Mouse (Mus musculus) erythroid progenitor cell, adult 5-6 weeks (primary cell): ENCODE measurements at regions not wholly inside any gene's neighbourhood (a gene's known extent, or its start where the extent isn't known, plus 50 kb on each side); places are given as distances from the start of the nearest gene placed in this dataset.
A peak's percentile ranks its signal among the peaks of the same experiment; 100 is the strongest.

Source experiments
- ATAC-seq: replicated peaks from 2 replicates; pipeline ENCODE4 v1.8.0; 2016; ENCODE audit warnings: moderate number of reproducible peaks, mild to moderate bottlenecking, moderate TSS enrichment, inconsistent platforms; ENCODE audit not compliant: poor library complexity, low FRiP score, severe bottlenecking

DNA sequence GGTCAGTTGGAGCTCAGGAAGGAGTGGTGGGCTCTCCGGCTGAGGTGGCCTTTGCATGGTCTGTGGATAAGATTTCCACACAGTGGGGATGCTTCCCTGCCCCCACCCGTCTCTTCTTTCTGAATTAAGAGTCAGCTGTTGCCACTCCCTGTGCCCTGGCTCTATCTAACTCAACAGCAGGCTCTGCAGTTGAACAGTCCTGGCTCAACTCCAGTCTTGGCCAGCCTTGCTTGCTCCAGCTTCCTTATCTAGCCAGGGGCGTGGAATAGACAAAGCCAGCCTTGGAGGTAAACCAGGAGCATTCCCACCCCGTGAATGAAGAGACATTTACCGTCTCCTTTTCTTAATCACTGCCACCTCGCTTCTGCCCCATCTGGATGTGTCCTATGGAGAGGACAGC is 89.7 kb downstream of the Mn1 start:
- ATAC-seq: peak; percentile 91

DNA sequence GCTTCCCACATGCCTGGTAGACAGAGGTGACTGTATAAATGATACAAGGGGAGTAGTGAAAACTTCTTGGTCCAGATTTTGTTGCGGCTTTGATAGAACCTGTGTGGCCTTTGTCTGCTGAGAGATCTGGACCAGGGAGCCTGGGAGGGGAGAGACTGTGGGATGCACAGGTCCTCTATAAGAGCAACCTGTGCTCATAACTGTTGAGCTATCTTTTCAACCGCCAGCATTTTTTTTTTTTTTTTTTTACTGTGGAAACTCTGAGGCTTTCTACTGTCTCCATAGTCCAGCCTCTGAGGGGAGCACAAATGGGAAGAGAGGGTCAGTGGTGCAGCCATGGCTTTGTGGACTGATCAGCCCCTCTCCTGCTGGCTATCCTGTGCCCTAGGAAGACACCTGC is 90.2 kb downstream of the Mn1 start:
- ATAC-seq: no peak

DNA sequence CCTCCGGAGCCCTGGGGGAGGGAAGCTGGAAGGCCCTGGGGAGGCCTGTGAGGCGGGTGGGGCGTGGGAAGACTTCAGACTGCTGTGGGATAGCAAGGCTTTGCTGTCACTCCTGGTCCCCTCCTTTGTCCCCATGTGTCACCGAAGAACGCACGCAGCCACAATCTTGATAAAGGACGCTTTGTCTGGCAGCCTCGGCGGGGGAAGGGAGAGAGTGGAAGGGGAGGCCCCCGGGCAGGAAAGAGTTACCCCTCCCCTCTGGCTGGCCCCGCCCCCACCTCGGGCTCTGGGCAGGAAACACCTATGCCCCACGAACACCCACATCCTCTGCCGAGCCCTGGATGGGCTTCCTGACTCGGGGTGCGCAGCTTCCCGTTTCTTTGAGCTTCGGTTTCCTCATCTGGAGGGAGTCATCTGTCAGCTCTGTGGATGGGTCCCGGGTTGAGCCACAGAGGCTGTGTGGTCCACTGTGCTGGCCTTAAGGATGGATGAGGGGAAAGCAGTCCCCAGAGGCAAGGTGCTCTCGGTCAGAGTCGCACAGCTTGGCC is 91.9 kb downstream of the Mn1 start:
- no peak for ATAC-seq

DNA sequence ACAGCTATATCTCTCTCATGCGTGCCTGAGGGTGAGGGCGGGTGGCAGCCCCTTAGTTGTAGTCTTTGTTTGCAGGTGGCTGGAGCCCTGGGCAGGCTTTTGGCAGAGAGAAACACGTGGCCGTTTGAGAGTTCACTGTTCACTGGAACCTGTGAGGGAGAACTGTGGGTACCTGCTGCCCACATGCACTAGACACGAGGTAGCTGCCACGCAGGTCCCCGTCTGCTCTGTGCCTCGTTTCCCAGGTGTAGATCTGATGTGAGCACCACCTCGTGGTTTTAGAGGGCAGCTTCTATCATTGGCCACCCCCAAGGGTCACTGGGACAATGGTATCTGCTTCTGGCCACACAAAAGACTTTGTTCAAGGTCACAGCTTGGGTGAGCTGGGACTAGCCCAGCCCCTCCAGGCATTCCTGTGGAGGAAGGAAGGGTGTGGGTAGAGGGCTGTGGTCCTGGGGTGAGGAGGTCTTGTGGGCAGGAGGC is 92.5 kb downstream of the Mn1 start:
- ATAC-seq: no peak

DNA sequence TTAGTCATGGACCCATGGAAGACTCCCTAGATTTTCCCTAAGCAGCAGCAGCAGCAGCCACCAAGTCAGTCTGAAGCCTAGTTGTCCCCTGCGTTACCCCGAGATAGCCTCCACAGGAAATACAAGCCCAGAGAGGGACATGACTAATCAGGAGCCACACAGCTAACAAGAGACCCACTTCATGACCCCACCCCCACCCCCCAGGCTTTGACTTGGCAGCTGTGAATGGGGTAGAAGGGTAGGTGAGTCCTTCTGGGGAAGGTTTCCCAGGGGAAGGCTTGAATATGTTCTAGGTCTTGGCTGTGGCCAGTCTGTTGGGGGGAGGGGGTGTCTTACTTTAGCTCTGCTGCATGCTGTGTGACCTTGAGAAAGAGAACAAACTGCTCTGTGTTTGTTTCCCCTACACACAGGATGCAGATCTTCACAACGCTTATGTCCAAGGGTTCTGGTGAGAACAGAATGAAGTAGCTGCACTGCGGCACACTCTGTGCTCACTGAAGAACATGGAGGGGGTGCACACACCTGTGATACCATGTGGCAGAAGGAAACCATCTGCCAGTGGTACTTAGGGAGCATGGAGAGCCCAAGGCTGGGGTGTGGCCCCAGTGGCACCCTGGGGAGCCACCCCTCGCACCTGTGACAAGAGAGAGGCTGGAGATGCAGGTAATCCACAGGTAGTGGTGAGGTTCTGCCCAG is 93.2 kb downstream of the Mn1 start:
- no peak for ATAC-seq

DNA sequence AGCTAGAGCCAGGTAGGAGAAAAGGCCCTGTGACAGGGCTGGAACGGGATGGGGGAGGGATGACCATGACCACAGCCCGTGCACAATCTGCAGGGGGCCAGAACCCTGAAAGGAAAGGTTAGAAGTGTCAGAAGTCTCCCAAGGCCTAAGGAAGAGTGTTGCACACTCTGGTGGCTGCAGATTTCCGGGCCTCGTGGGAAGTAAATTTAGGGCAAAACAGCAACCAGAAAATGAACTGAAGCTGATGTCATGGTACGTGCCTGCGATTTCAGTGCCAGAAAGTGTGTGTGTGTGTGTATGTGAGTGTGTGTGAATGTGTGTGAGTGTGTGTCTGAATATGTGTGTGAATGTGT is 93.7 kb downstream of the Mn1 start:
- ATAC-seq: no peak

DNA sequence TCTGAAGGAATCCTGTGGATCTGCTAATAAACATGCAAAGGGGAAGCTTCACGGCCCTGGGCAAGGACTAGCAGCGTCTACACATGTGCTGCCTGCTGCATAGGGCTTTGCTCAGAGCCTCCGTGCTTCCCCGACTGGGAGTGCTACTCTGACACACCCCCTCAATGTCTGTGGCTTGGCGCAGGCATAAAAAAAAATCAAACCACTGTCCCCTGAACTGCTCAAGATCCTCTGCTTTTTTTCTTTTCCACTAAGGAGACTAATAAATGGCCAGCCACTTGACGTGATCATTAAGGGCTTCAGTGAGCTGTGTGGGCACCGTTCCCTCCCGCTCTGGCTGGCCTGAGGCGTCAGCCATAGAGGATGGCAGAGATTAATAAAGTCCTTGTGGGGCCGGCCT is 94.8 kb downstream of the Mn1 start:
- no peak for ATAC-seq

DNA sequence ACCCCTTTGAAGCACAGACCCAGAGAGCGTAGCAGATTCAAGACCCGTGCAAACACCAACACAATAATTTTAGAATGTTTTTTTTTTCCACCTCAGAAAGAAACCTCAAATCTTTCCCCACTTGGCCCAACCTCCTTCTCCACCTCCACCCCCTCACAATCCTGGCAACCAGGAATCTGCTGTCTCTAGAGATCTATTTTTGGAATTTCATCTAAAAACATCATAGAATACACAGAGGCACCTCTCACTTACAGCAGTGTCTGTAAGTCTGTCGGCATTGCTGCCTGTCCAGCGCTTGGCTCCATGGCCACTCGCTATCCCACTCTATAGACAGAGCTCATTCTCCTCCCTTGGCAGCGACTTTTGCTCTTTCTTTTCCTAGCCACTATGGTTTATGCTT is 96.8 kb downstream of the Mn1 start:
- no peak for ATAC-seq

DNA sequence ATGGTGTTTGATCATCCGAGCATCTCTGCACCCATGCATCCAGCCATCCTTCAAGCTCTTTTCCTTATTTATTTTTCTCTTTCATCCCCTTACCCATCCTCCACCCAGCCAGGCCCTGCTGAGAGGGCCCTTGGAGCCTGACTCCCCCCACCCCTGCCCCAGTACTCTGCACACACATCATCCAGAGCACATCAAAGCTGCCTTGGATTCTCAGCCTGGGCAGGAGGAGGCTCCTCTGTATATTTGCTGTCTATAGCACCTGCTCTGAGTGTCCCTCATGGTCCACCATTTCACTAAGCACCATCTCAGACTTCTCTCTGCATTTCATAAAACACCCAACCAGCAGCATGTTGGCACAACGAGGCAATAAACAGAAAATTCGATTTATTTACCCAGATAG is 101.9 kb downstream of the Mn1 start:
- ATAC-seq: no peak

DNA sequence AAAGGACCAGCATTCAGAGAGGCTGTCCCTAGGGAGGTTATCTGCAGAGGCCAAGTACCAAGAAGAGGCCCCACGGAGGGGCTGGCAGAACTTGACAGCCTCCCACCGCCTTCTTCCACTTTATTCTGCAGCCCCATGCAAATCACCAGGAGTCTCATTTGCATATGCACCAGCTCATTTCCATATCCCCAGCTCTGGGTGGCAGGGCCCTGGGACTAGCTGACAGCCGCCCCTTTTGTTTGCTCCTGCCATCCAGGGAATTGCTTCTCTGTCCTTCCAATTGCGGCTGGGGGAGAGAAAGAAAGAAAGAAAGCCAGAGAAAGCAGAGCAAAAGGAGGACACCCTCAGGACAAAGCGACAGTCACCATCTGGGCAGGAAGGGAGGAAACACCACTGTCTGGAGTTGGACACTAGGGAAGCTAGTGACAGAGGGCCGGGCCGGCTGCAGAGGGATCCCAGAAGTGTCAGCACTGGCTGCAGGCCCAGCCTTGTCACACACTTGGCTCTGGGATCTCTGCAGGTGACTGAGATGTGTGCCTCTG is 102.4 kb downstream of the Mn1 start:
- ATAC-seq: no peak

DNA sequence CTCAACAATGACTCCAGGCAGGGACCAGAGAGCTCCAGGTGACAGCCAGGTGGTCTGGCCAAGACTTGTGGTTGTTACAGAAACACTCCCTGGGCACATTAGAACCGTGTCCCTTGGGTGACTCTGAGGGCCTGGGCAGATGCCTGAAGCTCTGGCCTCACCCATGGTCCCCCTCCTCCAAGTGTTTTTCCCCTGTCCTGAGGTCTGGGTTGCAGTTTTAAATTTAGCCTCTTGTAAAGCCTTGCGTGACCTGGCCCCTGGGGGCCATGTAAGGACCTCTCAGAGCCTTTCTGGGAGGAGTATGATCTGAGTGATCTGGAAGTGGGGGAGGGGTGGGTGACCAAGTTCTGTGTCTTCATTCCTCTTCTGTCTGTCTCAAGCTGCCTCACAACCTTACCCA is 104.7 kb downstream of the Mn1 start:
- no peak for ATAC-seq

DNA sequence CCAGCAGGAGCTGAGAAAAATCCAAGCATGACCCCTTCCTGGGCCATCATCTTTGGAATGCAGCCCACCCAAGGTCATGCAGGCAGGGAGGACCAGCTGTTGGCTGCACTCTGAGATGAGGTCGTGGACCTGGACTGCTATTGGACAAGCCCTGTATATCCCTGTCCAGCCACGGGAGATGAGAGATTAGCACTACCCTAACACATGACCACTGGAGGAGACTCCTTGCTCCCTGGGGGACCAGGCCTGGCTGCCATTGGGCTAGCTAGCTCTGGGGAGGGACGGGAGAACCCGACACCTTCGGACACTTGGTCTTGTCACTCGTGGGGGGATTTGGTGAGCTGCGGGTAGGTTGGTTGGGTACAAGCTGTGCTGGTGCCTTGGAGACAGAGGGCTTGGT is 105.4 kb downstream of the Mn1 start:
- no peak for ATAC-seq

DNA sequence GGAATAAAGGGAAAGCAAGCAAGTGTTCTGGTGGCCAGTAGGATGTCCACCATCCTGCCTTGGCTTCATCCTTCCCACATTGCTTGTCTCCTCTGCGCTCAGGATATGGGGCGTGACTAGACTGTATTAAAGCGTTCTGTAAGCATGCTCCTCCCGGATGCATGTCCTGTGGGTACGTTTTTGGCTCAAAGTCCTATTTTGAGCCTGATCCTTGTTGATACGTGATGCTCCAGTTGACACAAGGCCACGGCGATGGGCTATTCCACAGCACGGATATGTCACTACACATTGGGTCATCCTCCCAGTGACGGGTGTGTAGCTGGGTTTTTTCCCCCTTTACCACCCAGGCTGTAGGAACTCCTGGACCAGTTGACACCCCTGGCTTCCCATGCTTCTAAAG is 110.6 kb downstream of the Mn1 start:
- ATAC-seq: no peak

DNA sequence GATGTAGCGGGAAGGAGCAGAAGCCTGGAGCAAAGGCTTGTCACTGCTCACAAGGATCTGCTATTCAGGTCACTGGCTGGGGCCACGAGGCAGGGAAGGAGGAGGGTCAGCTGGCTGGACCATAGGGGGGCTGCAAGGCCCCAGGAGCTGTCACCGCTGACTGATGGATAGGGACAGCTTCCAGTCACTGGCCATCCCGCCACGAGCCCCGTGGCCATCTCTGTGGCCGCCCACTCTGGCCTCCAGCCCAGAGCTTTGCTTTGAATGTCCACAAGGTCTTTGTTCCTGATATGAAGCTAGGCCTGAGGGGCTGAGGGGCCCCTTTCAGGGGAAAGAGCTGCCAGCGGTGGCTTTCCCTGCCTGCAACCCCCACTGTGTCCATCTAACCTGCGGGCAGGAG is 111.9 kb downstream of the Mn1 start:
- no peak for ATAC-seq

DNA sequence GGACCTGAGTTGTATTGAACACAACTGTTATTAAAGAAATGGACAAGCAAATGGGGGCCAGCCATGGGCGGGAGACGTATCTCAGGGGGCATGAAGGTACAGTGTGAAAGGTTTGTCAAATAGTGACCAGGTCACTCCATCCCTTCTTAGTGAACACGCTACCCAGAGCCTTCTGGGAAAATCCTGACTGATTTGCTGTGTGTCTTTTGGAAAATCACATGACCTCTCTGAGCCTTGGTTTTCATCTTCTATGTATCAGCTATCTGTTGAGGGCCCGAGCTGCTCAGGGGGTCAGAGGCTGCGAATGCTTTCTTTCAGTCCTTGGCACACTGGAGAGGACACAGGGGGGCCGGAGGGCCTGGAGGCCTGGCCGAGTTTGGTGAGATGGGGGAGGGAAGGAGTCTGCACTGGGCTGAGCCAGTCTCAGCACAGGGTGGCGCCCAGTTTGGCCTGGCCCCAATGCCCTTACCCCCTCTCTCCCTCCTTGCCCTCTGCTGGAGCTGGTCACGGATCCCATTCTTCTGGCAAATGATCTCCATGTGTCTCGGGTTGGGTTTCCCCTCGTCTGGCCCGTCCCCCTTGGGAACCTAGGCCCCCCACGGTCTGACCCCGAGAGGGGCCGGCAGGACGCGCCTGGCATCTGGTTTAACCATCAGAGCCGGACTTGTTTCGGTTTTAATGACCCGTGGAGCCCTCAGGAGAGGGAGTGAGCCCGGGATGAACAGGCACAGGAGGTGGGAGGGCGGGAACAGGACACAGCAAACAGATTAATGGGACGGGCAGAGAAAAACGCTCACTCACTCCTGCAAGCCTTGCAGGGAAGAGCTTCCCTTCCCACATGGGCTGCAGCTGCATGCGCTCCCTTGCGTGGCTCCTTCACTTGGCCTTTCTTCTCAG is 113.7 kb downstream of the Mn1 start:
- ATAC-seq: no peak

DNA sequence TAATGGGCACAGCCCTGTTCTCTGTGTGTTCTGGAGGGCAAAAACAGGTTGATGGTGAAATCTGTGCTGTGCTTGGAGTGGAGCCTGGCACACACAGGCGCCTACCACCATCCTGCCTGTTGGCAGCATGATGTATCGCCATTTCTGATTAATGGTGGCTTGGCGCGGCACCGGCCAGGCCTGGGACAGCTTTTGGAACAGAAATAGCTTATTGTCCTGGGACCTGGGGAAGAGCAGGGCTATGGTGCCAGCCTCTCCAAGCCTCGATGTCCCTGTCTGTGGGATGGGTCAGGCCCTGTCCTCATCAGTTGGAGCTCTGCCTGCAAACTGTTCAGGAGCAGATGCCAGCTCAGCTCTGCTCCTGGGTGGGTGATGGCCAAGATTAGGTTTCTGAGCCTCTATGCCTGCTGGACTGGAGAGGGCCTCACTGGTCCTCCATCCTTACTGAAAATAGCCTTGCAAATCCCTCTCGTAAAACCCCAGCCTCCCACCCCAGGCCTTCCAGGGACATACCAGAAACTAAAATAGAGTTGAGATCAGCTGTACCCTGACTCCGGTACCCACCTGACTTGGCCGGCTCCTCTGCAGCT is 115.4 kb downstream of the Mn1 start:
- no peak for ATAC-seq

DNA sequence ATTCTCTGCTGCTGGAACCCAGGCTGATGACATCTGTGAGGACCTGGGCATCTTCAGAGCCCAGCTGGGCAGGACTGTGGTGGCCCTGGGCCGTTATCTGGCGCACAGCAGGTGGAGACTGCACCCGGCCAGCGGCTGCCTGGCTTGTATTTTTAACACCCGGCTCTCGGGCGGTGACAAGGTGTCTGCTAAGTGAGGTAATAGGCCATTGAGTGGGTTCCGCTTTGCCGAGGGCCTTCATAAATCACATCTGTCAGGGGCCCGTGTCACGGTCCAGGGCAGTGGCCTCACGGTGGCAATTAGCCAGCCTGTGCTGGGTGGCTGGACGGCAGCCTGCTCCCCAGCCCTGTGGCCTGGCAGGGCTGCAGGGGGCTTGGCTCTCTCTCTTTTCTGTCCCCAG is 118.8 kb downstream of the Mn1 start:
- ATAC-seq: peak; percentile 80

DNA sequence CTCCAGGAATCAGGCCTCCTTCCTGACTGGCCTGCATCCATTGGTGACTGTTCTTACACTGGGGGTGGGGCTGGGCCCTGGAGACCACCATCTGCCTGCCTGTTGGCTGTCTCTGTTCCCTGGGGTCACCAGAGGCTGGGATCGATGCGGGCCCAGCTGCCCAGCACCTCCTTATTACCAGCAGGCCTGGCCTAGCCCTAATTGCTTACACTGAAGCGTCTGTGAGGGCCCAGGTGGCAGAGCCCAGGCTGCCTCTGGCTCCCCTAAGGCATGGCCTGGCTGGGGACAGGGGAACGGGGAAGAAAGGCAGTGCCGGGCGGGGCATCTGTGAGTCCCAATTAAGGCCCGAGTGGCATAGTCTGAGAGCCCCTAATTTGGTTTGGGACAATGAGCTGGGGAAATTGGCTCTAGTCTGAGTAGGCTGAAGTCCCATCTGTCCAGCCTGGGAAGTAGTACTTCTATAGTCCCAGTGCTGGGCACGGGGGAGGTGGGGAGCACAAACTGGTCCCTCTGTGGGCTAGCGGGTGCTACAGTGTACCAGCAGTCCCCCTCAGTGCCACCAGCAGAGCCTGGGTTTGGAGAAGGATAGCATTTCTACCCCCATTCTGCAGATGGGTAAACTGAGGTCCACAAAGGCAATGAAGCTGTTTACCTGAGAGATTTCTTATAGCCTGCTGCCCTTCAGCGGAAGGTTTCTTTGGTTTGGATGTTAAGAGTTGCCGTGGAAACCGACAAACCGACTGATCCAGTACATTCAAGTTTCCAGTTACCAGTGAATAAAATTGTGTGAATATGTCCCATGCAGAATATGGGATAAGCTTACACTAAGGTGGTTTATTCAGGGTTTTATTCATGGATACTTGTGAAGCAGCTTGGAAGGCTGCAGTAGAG is 121.6 kb downstream of the Mn1 start:
- ATAC-seq: no peak

DNA sequence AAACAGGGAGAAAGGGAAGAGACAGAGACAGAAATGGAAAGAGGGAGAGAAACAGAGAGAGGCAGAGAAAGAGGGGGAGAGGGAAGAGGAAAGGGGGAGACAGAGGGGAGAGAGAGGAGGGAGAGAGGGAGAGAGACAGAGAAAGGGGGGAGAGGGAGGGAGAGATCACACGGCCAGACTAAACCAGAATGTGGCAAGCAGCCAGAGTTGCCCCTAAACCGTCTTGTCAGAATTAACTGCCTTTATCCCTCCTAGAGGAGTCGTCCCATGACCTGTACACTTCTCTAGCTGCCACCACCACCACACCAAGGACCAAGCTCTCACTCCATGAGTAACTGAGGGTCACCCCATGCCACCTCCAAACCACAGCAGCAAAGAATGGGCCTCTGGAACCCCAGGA is 123.3 kb downstream of the Mn1 start:
- no peak for ATAC-seq

DNA sequence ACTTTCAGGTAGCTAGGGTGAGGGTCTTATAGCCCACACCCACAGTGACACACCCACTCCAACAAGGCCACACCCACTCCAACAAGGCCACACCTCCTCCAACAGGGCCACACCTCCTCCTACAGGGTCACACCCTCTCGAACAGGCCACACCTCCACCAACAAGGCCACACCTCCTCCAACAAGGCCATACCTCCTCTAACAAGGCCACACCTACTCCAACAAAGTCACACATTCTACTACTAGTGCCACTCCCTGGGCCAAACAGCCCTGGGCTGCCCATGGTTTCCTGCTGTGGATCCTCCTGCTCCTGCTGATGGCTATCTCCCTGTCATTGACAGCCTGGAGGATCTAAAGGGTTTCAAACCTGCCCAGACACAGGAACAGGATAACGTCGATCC is 124.9 kb downstream of the Mn1 start:
- no peak for ATAC-seq
